Mouse (Mus musculus) colon, adult 2 months (tissue): ENCODE measurements around the gene Tubgcp2. TPM values are rescaled to one million over a fixed set of nuclear protein-coding genes. Genes with fewer than 3 reads are reported as not detected.

Experiments
- polyA plus RNA-seq: library from polyadenylated mRNA; depleted of rRNA; stranded (reverse); fragments of >200 nt; gene quantifications from 2 replicates; pipeline ENCODE4 v1.2.3, GENCODE M21; 2012; rRNA removed

Gene Tubgcp2
- 13.5 and 15.3 TPM in 2 replicates for polyA plus RNA-seq

DNA sequence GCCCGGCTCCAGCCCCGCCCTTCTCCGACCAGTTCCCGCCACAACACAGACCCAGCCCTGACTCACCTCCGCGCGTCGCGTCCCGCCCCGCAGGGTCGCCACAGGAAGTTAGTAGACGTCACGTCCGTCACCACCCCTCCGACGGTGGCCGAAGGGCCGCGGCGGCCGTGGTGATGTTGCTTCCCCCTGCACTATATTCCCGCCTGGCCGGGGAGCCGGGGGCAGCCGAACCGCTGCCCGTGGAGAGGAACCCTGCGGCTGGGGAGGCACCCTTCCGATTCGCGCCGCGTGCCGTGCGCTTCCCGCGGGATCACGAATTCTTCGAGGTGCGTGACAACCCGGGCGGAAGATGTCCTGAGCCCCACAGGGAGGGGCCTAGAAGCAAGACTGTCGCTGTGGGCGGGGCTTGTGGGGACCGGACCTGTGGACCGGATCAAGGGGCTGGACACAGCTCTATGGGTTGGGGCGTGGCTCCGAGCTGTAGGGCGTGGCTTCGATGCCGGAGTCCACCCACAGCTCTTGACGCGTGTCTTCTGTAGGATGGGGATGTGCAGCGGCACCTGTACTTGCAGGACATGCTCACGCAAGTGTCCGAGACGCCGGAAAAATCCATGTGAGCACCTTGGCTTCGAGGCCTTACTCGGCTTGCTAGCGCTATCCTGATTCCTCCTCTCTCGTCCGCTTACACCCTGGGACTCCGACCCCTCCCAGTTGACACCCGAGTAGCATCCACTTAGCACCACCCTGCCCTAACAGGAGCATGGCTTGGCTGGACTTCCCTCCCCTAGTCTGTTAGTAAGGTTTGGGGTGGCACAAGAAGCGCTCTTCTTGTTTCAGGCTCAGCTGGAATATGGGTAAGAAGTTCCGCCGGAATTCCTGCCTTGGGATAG, at the start of gene Tubgcp2, which contains the start of gene Zfp511:
Gene Tubgcp2 (minus strand): TSS at position 389 of the 890 bp plus-strand sequence.
Gene Zfp511 (plus strand): TSS at position 111 of the 890 bp plus-strand sequence.

DNA sequence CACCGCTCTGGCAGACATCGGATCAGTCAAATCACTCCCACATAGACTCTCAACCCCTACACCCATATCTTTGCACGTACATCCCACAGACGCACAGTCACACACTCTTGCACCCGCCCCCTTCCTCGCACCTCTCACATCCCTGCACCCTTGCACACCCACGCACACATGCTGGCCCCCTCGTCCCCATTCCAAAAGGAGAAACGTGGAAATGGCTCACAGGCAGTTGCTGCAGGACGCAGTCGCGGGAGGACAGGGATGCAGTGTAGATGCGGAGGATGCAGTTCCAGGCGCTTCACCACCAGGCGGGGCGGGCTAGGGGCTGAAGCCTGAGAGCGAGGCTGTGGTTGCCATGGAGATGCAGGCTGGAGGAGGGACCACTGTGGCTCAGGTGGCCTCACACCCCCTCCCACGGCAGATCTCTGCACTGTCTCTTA, 45.8 kb upstream of the Tubgcp2 start, which contains the start of gene Caly:
Gene Caly (minus strand): TSS at position 307 of the 437 bp plus-strand sequence.

DNA sequence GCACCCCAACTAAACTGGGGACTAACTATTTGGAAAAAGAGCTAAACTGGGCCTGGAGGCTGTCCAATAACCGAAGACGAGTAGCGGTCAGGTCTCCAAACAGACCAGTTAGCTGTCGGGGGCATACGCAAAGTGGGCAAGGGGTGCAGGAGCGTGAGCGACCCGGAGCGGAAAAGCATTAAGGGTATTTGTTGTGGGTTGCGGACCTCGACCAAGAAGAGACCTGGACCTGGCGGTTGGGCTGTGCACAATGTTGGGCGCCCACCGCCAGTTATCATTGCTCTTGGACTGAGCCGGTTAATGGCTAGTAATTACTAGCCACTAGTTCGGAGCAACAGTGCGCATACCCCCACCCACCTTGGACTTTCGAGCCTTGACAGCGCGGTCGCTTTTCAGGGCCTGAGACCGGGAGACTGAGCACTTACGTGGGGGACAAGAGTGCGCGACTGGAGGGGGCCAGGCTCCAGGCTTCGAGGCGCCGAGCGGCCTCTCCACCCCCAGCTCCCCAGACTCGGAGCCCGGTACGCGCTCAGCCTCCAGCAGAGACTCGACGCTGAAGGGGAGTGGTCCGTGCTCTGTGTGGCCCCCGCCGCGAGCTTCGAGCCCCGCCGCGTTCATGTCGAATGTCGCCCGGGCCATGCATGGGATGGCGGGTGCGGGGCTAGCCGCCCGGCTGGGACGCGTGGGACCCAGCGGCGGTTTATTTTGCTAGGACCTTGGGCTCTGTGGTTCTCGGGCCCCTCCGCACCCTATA, 12.1 kb upstream of the Tubgcp2 start, which contains the start of gene Msx3:
Gene Msx3 (minus strand): TSS at position 729 of the 754 bp plus-strand sequence.

DNA sequence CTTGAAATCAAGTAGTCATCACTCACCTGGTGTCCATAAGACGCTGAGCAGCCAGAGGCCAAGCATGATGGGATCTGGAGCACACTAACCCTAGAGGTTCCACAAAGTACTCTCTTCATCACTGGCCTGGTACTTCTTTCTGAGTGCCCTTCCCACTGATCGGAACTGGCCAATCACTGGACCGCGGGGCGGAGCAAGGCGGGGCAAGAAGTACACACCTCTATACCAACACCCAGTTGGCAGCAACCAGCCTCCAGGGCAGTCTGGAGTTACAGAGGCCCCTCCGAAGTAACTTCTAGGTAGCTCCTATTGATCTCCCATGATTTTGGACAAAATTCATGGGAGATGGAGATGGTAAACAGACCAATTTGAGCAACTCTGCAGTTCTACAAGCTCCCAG, 44.1 kb downstream of the Tubgcp2 start, which contains the start of gene Adam8:
Gene Adam8 (minus strand): TSS at position 157 of the 400 bp plus-strand sequence.

DNA sequence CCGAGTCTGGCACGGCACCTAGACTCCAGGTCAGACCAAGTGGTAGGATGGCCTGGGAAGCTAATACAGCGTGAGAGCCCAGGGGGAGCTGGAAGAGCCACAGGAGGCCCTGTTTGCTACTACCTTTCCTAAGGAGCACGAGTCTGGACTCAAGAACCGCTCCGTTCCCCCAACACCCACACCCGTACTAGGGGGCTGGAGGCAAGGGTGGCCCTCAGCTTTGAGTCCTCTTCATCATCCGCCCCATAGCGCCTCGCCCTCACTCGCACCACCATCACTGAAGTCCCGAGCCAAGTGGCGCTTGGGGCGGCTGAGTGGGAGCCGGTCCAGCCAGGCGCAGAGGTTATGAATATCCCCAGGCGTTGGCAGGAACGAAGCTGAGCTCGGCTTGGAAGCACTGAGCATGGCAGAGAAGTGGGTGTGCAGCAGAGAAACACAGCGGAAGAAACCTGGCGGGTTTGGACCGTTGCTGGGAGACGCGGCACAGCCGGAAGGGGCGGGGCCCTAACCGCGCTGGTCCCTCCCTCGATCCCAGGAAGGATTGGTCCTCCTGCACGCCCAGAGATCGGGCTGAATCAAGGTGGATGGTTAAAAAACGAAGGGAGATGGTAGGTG, 58.1 kb downstream of the Tubgcp2 start, which contains the start of gene 6430531B16Rik:
Gene 6430531B16Rik (minus strand): TSS at position 478 of the 615 bp plus-strand sequence.

Other genes with a start within 250 kb of the Tubgcp2 start
- 0.21 and 0.38 TPM in 2 replicates for gene Adgra1, start 202.5 kb downstream of the Tubgcp2 start, polyA plus RNA-seq
- gene Kndc1, start 142.0 kb downstream of the Tubgcp2 start, polyA plus RNA-seq = 0.26 and 0.41 TPM in 2 replicates
- 0.23 TPM in 1 of 2 replicates, not detected in the other for gene Utf1, start 92.9 kb downstream of the Tubgcp2 start, polyA plus RNA-seq
- 0.16 TPM in 2 replicates for gene 6430531B16Rik, start 57.9 kb downstream of the Tubgcp2 start, polyA plus RNA-seq
- gene Adam8, start 44.1 kb downstream of the Tubgcp2 start, polyA plus RNA-seq = 4.5 and 5.3 TPM in 2 replicates
- 55.6 and 88.0 TPM in 2 replicates for gene Zfp511, start 278 bp downstream of the Tubgcp2 start, polyA plus RNA-seq
- 0.08 and 0.16 TPM in 2 replicates for gene Msx3, start 12.4 kb upstream of the Tubgcp2 start, polyA plus RNA-seq
- gene Caly, start 45.9 kb upstream of the Tubgcp2 start, polyA plus RNA-seq = 4.1 and 5.0 TPM in 2 replicates
- gene Prap1, start 56.7 kb upstream of the Tubgcp2 start, polyA plus RNA-seq = 14.8 and 25.0 TPM in 2 replicates
- 100 and 110 TPM in 2 replicates for gene Fuom, start 65.8 kb upstream of the Tubgcp2 start, polyA plus RNA-seq
- gene Paox, start 79.1 kb upstream of the Tubgcp2 start, polyA plus RNA-seq = 8.3 and 9.1 TPM in 2 replicates
- gene Echs1, start 79.8 kb upstream of the Tubgcp2 start, polyA plus RNA-seq = 112 and 131 TPM in 2 replicates
- 14.0 and 15.3 TPM in 2 replicates for gene Mtg1, start 100.9 kb upstream of the Tubgcp2 start, polyA plus RNA-seq
- 0.93 and 1.4 TPM in 2 replicates for gene Sprn, start 118.2 kb upstream of the Tubgcp2 start, polyA plus RNA-seq
- not detected in 2 replicates for gene Olfr522, start 128.1 kb upstream of the Tubgcp2 start, polyA plus RNA-seq
- 0.10 TPM in 1 of 2 replicates, not detected in the other for gene Olfr523, start 136.5 kb upstream of the Tubgcp2 start, polyA plus RNA-seq
- not detected in 2 replicates for gene Olfr524, start 169.3 kb upstream of the Tubgcp2 start, polyA plus RNA-seq
- 0.30 and 0.50 TPM in 2 replicates for gene Cd163l1, start 181.6 kb upstream of the Tubgcp2 start, polyA plus RNA-seq
- 0.16 TPM in 1 of 2 replicates, not detected in the other for gene 5830411N06Rik, start 210.6 kb upstream of the Tubgcp2 start, polyA plus RNA-seq